Mouse (Mus musculus) spleen, adult 2 months (tissue): ENCODE data around the gene Ildr1.

Source experiments
- CTCF ChIP-seq: fragments of 200-500 bp; IDR thresholded peaks from 2 replicates; pipeline ENCODE4 v1.5.1; 2011; ENCODE audit warnings: mild to moderate bottlenecking, inconsistent platforms; ENCODE audit not compliant: insufficient read depth, insufficient read length, insufficient replicate concordance; ENCODE audit errors: extremely low read depth
- POLR2A ChIP-seq: fragments of 200-500 bp; IDR thresholded peaks from 2 replicates; pipeline ENCODE4 v1.6.1; 2011; ENCODE audit warnings: low read depth, low read length, inconsistent platforms

GRCm38 (mm10) chr16:36747767-36748166 lies 54.0 kb downstream of the Ildr1 start:
- no peak for TF ChIP-seq CTCF
- no peak for TF ChIP-seq POLR2A
